Mouse (Mus musculus) heart, adult 2 months (tissue): ENCODE measurements at regions not wholly inside any gene's neighbourhood (a gene's known extent, or its start where the extent isn't known, plus 50 kb on each side); places are given as distances from the start of the nearest gene placed in this dataset.

Source experiments
- DNase-seq, 2 experiments: peaks; one replicate each; pipeline ENCODE4 v3.0.0; 2021
- H3K27ac ChIP-seq: fragments of 200-600 bp; 2 replicates; pipeline ENCODE4 v1.8.1; 2022
- H3K27me3 ChIP-seq: fragments of 200-500 bp; 2 replicates; pipeline ENCODE4 v1.6.1; 2012; ENCODE audit warnings: mild to moderate bottlenecking, low read length, inconsistent platforms, mixed read lengths; ENCODE audit not compliant: control insufficient read depth, insufficient read depth
- H3K36me3 ChIP-seq: fragments of 200-500 bp; 2 replicates; pipeline ENCODE4 v1.6.1; 2012; ENCODE audit warnings: low read length, inconsistent platforms; ENCODE audit not compliant: control insufficient read depth, insufficient read depth
- H3K4me1 ChIP-seq: fragments of 200-500 bp; 2 replicates; pipeline ENCODE4 v1.6.1; 2011; ENCODE audit warnings: low read length; ENCODE audit not compliant: control insufficient read depth, insufficient read depth
- H3K4me3 ChIP-seq: fragments of 200-600 bp; 2 replicates; pipeline ENCODE4 v1.8.1; 2022
- H3K79me2 ChIP-seq: fragments of 200-500 bp; replicated peaks from 2 replicates; pipeline ENCODE4 v1.6.1; 2012; ENCODE audit warnings: mild to moderate bottlenecking, inconsistent platforms, low read length, moderate library complexity, mixed read lengths; ENCODE audit not compliant: control insufficient read depth, insufficient read depth
- H3K9ac ChIP-seq: fragments of 200-500 bp; 2 replicates; pipeline ENCODE4 v1.6.1; 2012; ENCODE audit warnings: low read depth, mild to moderate bottlenecking, control low read depth, inconsistent platforms, low read length, mixed read lengths
- CTCF ChIP-seq: fragments of 200-600 bp; IDR thresholded peaks from 2 replicates; pipeline ENCODE4 v1.8.1; 2022; ENCODE audit warnings: antibody characterized with exemption, mild to moderate bottlenecking, moderate library complexity
- EP300 ChIP-seq: fragments of 200-500 bp; IDR thresholded peaks from 2 replicates; pipeline ENCODE4 v1.6.1; 2011; ENCODE audit warnings: low read depth, low read length, control low read depth; ENCODE audit not compliant: insufficient read depth
- POLR2A ChIP-seq: fragments of 200-500 bp; IDR thresholded peaks from 2 replicates; pipeline ENCODE4 v1.6.1; 2011; ENCODE audit warnings: mild to moderate bottlenecking, low read depth, low read length, control low read depth; ENCODE audit not compliant: insufficient read depth
- WGBS: fragments of 180-500 bp; shearing (Covaris S2); methylation state at CpG from one replicate; pipeline ENCODE4 v1.1.7; 2018; 5-methylcytosine and 5-hydroxymethylcytosine counted together
- intact Hi-C: fragments of 180-260 bp; cut with DNase I; formaldehyde crosslinking; loops from one replicate; pipeline ENCODE4 v1.15.1; 2025

DNA sequence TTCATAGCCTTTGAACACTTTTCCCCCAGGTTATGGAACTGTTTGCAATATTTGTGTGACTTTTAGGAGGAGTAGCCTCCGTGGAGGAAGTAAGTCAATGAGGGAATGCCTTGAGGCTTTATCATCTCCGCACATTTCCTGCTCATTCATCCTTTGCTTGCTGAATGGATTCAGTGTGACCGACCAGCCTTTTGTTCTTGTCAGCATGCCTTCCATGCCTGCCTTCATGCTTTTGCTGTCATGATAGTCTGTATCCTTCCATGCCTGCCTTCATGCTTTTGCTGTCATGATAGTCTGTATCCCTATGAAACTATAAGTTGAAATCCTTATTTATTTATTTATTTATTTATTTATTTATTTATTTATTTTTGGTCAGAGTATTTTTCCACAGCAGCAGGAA, 87.8 kb upstream of the Rorb start:
- WGBS, result 49% methylated on average over 3 of the region's 3 CpGs
- Histone ChIP-seq H3K27ac (no peak overlapping the region), H3K27me3 (no peaks in the 10 kb centered on the region), H3K79me2 (no peaks in the 10 kb centered on the region), H3K36me3 (no peaks in the 10 kb centered on the region), H3K4me1 (no peaks in the 10 kb centered on the region), H3K4me3 (no peak overlapping the region), H3K9ac (no peak overlapping the region)
- intact Hi-C loops, result no loop called here
- no peak for DNase-seq
- TF ChIP-seq POLR2A (no peak), CTCF (no peak), EP300 (no peak)

GRCm38 (mm10) chr19:19194728-19195127, 83.7 kb upstream of the Rorb start:
- H3K9ac ChIP-seq, result no peak overlapping the region
- WGBS, result 49% methylated on average over 10 of the region's 10 CpGs
- TF ChIP-seq CTCF (no peak), EP300 (no peak), POLR2A (no peak)

GRCm38 (mm10) chr19:19194306-19194705, 83.3 kb upstream of the Rorb start:
- no peak for TF ChIP-seq CTCF
- no peak for TF ChIP-seq POLR2A
- TF ChIP-seq EP300, result no peak
- Histone ChIP-seq H3K27ac (no peak overlapping the region), H3K9ac (no peak overlapping the region), H3K27me3 (no peaks in the 10 kb centered on the region), H3K4me1 (no peaks in the 10 kb centered on the region), H3K79me2 (no peaks in the 10 kb centered on the region), H3K4me3 (no peak overlapping the region), H3K36me3 (no peaks in the 10 kb centered on the region)
- 86% methylated on average over 5 of the region's 5 CpGs for WGBS
- intact Hi-C loops, result no loop called here
- DNase-seq, result no peak

More at GRCm38 (mm10) chr19:19194728-19195127, 83.7 kb upstream of the Rorb start:
- Histone ChIP-seq H3K27me3 (no peaks in the 10 kb centered on the region), H3K36me3 (no peaks in the 10 kb centered on the region), H3K4me3 (no peak overlapping the region), H3K79me2 (no peaks in the 10 kb centered on the region), H3K27ac (no peak overlapping the region), H3K4me1 (no peaks in the 10 kb centered on the region)
- intact Hi-C loops, result no loop called here
- DNase-seq, result no peak

DNA sequence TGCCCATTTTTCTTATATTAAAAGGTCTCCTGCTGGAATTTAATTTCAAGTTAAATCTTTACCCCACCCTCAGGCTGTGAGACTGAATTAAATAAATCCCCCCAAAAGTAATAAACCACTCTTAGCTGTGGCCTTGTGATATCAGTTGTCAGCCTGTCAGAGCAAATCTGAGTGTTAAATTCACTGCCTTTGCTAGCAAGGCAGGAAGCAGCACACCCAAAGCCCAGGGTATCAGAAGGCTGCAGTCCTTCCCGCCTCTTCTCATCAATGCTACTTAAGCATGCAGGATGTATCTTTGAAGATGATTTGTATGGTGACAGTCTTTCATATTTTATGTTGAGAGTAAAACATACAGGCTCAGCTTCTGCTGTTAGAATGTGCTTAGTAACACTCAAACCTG, 61.8 kb upstream of the Rorb start:
- 52% methylated on average over 1 of the region's 1 CpGs for WGBS
- intact Hi-C loops, result no loop called here
- Histone ChIP-seq H3K4me3 (no peak overlapping the region), H3K9ac (no peak overlapping the region), H3K79me2 (no peaks in the 10 kb centered on the region), H3K27ac (no peak overlapping the region), H3K4me1 (no peaks in the 10 kb centered on the region), H3K36me3 (no peaks in the 10 kb centered on the region), H3K27me3 (no peaks in the 10 kb centered on the region)
- TF ChIP-seq POLR2A (no peak), CTCF (no peak), EP300 (no peak)
- no peak for DNase-seq

GRCm38 (mm10) chr19:19170807-19171206, 59.8 kb upstream of the Rorb start:
- Histone ChIP-seq H3K4me3 (no peak overlapping the region), H3K27me3 (no peaks in the 10 kb centered on the region), H3K36me3 (no peaks in the 10 kb centered on the region), H3K79me2 (no peaks in the 10 kb centered on the region), H3K4me1 (no peaks in the 10 kb centered on the region), H3K27ac (no peak overlapping the region), H3K9ac (no peak overlapping the region)
- intact Hi-C loops, result no loop called here
- DNase-seq, result no peak
- TF ChIP-seq CTCF (no peak), EP300 (no peak), POLR2A (no peak)
- 83% methylated on average over 3 of the region's 3 CpGs for WGBS
